Mouse (Mus musculus) kidney, postnatal 0 days (tissue): ENCODE data around the gene 4921517D22Rik. TPM values are rescaled to one million over a fixed set of nuclear protein-coding genes. Genes with fewer than 3 reads are reported as not detected.

Experiments used
- ATAC-seq: fragments of 200-750 bp; cut with Nextera tagmentation; replicated peaks from 2 replicates; pipeline ENCODE4 v1.8.0; 2017; ENCODE audit warnings: low read depth, moderate number of reproducible peaks, moderate TSS enrichment, moderate library complexity; ENCODE audit not compliant: low FRiP score
- DNase-seq: peaks from one replicate; pipeline ENCODE4 v3.0.0-alpha.2; 2016; ENCODE audit warnings: low spot score
- H3K27ac ChIP-seq: fragments of 300-500 bp; sonication (generic); 2 replicates; pipeline ENCODE4 v1.5.1; 2014; ENCODE audit warnings: mild to moderate bottlenecking
- H3K27me3 ChIP-seq: fragments of 300-500 bp; sonication (generic); 2 replicates; pipeline ENCODE4 v1.6.1; 2014; ENCODE audit warnings: low read length, mixed read lengths; ENCODE audit not compliant: insufficient read depth
- H3K36me3 ChIP-seq: fragments of 300-500 bp; sonication (generic); 2 replicates; pipeline ENCODE4 v1.6.1; 2014; ENCODE audit warnings: low read length, mixed read lengths; ENCODE audit not compliant: insufficient read depth
- H3K4me1 ChIP-seq: fragments of 300-500 bp; sonication (generic); replicated peaks from 2 replicates; pipeline ENCODE4 v1.6.1; 2014; ENCODE audit warnings: antibody characterized with exemption, low read length, mixed read lengths; ENCODE audit not compliant: insufficient read depth
- H3K4me2 ChIP-seq: fragments of 300-500 bp; sonication (generic); 2 replicates; pipeline ENCODE4 v1.6.1; 2014; ENCODE audit warnings: mild to moderate bottlenecking, low read length, moderate library complexity, mixed read lengths
- H3K4me3 ChIP-seq: fragments of 300-500 bp; sonication (generic); replicated peaks from 2 replicates; pipeline ENCODE4 v1.5.1; 2014; ENCODE audit warnings: low read depth, low read length
- H3K9ac ChIP-seq: fragments of 300-500 bp; sonication (generic); 2 replicates; pipeline ENCODE4 v1.6.1; 2014; ENCODE audit warnings: low read depth, low read length
- H3K9me3 ChIP-seq: fragments of 300-500 bp; sonication (generic); replicated peaks from 2 replicates; pipeline ENCODE4 v1.6.1; 2016; ENCODE audit warnings: low read length, inconsistent platforms, mixed read lengths
- CTCF ChIP-seq: IDR thresholded peaks from 2 replicates; pipeline ENCODE4 v1.5.1; 2016; ENCODE audit warnings: antibody characterized with exemption, low read depth, mild to moderate bottlenecking, moderate library complexity
- WGBS: fragments of 180-500 bp; shearing (Covaris S2); extraction: QIAGEN DNeasy Blood & Tissue Kit; methylation state at CpG from one replicate; pipeline ENCODE4 v1.1.7; 2014; 5-methylcytosine and 5-hydroxymethylcytosine counted together
- polyA plus RNA-seq: library from polyadenylated mRNA; unstranded; fragments of >200 nt; fragmentation: Nextera tagmentation; extraction: Ambion mirVana; gene quantifications from 2 replicates; pipeline ENCODE4 v1.2.1, GENCODE M21; 2015

Gene 4921517D22Rik
- polyA plus RNA-seq, 1 experiment from 2014 or later, result not detected

DNA sequence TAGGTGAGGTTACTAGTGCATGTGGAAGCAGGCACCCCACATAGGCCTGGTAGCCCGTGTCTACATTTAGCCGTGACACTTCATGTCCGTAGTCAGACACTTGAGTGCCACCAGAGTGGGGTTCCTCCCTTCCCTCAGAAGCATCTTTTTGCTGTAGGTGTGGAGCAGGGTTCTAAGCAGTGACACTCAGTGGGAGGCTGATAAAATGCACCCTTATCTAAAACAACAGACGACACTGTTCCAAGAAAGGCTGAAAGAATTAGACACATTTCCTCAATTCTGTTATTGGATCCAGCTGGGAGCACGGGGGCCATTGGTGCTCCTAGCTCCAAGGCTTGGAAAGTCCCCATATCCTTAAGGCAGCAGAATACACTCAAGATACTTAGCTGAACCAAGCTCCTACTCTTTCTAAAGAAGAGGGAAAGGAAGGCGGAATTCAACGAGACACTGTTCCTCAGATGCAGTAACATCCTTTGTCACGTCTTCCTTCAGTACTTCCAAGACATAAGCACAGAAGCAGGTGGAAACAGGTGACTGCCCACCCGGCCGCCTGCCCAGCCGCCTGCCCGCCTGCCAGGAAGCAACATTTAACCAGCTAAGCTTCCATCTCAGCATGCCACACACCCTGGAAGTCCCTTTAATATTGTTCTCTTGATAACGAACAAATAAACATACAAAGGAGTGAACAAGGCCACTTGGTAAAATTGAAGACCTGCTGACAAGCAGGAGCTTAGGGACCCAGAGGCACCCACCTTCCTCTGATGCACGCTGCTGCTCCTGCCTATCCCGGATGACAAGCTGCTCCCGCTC lies 54.3 kb downstream of the 4921517D22Rik start:
- DNase-seq, result no peak
- H3K4me1 ChIP-seq, result no peaks in the 10 kb centered on the region
- TF ChIP-seq CTCF, result no peak
- WGBS, result 86% methylated on average over 16 of the region's 16 CpGs
- H3K9me3 ChIP-seq, result no peaks in the 10 kb centered on the region
- H3K4me3 ChIP-seq, result no peak overlapping the region
- H3K27me3 ChIP-seq, result no peaks in the 10 kb centered on the region
- no peak for ATAC-seq
- H3K4me2 ChIP-seq, result no peak overlapping the region
- 0 out of 2 replicates have a peak, but pooled peaks cover 14% of the 10 kb centered on the region for H3K36me3 ChIP-seq
- H3K27ac ChIP-seq, result no peak overlapping the region
- H3K9ac ChIP-seq, result no peak overlapping the region

DNA sequence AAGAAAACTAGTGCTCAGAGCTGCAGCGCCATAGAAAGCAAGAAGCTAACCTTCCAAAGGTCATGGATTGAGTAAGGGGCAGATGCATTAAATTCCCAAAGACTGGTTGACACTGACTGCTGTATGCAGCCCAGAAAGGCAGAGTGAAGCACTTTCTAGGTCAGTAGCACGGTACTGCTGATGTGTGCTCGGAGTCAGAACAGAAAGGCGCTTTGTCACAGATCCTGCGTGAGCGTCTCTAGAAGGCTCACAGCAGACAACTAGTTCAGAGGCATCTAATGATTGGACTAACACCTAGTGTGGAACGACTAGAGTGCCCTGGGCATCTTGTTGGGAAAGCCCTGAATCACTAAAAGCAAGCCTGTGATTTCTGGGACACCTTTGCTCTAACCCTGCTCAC lies 56.1 kb downstream of the 4921517D22Rik start:
- H3K4me1 ChIP-seq, result no peaks in the 10 kb centered on the region
- no peaks in the 10 kb centered on the region for H3K9me3 ChIP-seq
- no peak for ATAC-seq
- H3K9ac ChIP-seq, result no peak overlapping the region
- 86% methylated on average over 7 of the region's 7 CpGs for WGBS
- peaks cover 23% of the 10 kb centered on the region for H3K36me3 ChIP-seq
- no peak overlapping the region for H3K4me2 ChIP-seq
- no peak for DNase-seq
- TF ChIP-seq CTCF, result no peak
- no peak overlapping the region for H3K27ac ChIP-seq
- H3K4me3 ChIP-seq, result no peak overlapping the region
- no peaks in the 10 kb centered on the region for H3K27me3 ChIP-seq

Other genes starting within 250 kb of the 4921517D22Rik start
- gene Agtpbp1, start 108.9 kb downstream of the 4921517D22Rik start, polyA plus RNA-seq, result 10.1 and 13.9 TPM in 2 replicates
- gene Naa35, start 108.8 kb downstream of the 4921517D22Rik start, polyA plus RNA-seq, result 87.2 and 91.9 TPM in 2 replicates
- gene Golm1, start 18.3 kb downstream of the 4921517D22Rik start, polyA plus RNA-seq, result 22.9 and 23.0 TPM in 2 replicates
- 0.19 TPM in 1 of 2 replicates, not detected in the other for gene Spata31d1a, start 16.2 kb upstream of the 4921517D22Rik start, polyA plus RNA-seq
- not detected in 2 replicates for gene Spata31d1b, start 18.2 kb upstream of the 4921517D22Rik start, polyA plus RNA-seq
- gene Spata31d1d, start 37.6 kb upstream of the 4921517D22Rik start, polyA plus RNA-seq, result not detected in 2 replicates
- gene 1700014D04Rik, start 52.6 kb upstream of the 4921517D22Rik start, polyA plus RNA-seq, result not detected in 2 replicates
- gene Isca1, start 75.7 kb upstream of the 4921517D22Rik start, polyA plus RNA-seq, result 148 and 153 TPM in 2 replicates
- not detected in 2 replicates for gene Gm49354, start 88.1 kb upstream of the 4921517D22Rik start, polyA plus RNA-seq
- 34.7 and 38.7 TPM in 2 replicates for gene Tut7, start 129.0 kb upstream of the 4921517D22Rik start, polyA plus RNA-seq